Mouse (Mus musculus) natural killer cell, adult 2 months (primary cell): ENCODE data around the gene Atp5d.

Source experiments
- DNase-seq, 2 experiments: peaks; one replicate each; pipeline ENCODE4 v3.0.0; 2022; ENCODE audit warnings: low spot score in 2 of 2

The Atp5d gene

GRCm38 (mm10) chr10:80139975-80140665 is 1.7 kb downstream of the Atp5d start:
- DNase-seq: no peak

- DNase-seq: no peak
Observed at GRCm38 (mm10) chr10:80140666-80141035, 2.2 kb downstream of the Atp5d start, which contains the start of gene Cbarp. Gene Cbarp, minus strand, starts transcription at chr10:80140835.

- peak; percentile 98 to 99 for DNase-seq
Observed at GRCm38 (mm10) chr10:80141243-80141642, 2.8 kb downstream of the Atp5d start.

GRCm38 (mm10) chr10:80141786-80142529 is 3.5 kb downstream of the Atp5d start:
- peak; percentile 88 to 91 for DNase-seq

- DNase-seq: peak in 1 of 2 experiments; percentile 45
Observed at GRCm38 (mm10) chr10:80142530-80142925, 4.1 kb downstream of the Atp5d start.

- DNase-seq: no peak
Observed at GRCm38 (mm10) chr10:80143664-80144063, 5.2 kb downstream of the Atp5d start.

- no peak for DNase-seq
Observed at GRCm38 (mm10) chr10:80144159-80144558, 5.7 kb downstream of the Atp5d start.

- peak; percentile 53 to 76 for DNase-seq
Observed at GRCm38 (mm10) chr10:80144864-80145838, 6.7 kb downstream of the Atp5d start.

GRCm38 (mm10) chr10:80145896-80146295 is 7.5 kb downstream of the Atp5d start:
- DNase-seq: no peak

GRCm38 (mm10) chr10:80146568-80147011 is 8.2 kb downstream of the Atp5d start:
- DNase-seq: no peak

- no peak for DNase-seq
Observed at GRCm38 (mm10) chr10:80147146-80147718, 8.8 kb downstream of the Atp5d start.

GRCm38 (mm10) chr10:80147719-80148601 is 9.5 kb downstream of the Atp5d start, which contains the start of gene Midn:
Gene Midn, plus strand, starts transcription at chr10:80148272.
- peak; percentile 45 to 61 for DNase-seq

- peak; percentile 91 to 92 for DNase-seq
Observed at GRCm38 (mm10) chr10:80148610-80149290, 10.3 kb downstream of the Atp5d start.

- DNase-seq: peak; percentile 94 to 97
Observed at GRCm38 (mm10) chr10:80149291-80150225, 11.1 kb downstream of the Atp5d start.

- DNase-seq: peak; percentile 53 to 67
Observed at GRCm38 (mm10) chr10:80150226-80151210, 12.1 kb downstream of the Atp5d start.

- DNase-seq: peak; percentile 55 to 68
Observed at GRCm38 (mm10) chr10:80151211-80152034, 13.0 kb downstream of the Atp5d start.
